Mouse (Mus musculus) embryonic facial prominence, embryonic 13.5 days (tissue): Measurements from ENCODE around the gene Fam98b. TPM values are rescaled to one million over a fixed set of nuclear protein-coding genes. Genes with fewer than 3 reads are reported as not detected.
A peak's percentile ranks its signal among the peaks of the same experiment; 100 is the strongest.

Experiments
- ATAC-seq: fragments of 200-750 bp; cut with Nextera tagmentation; 2 replicates; pipeline ENCODE4 v1.8.0; 2017; ENCODE audit warnings: low read depth; ENCODE audit not compliant: insufficient number of reproducible peaks, insufficient read depth, low FRiP score, low TSS enrichment
- H3K27ac ChIP-seq: fragments of 300-500 bp; sonication (generic); 2 replicates; pipeline ENCODE4 v1.5.1; 2015; ENCODE audit warnings: moderate library complexity, mild to moderate bottlenecking, inconsistent platforms
- H3K27me3 ChIP-seq: fragments of 300-500 bp; sonication (generic); 2 replicates; pipeline ENCODE4 v1.6.1; 2015; ENCODE audit warnings: mild to moderate bottlenecking, inconsistent platforms
- H3K36me3 ChIP-seq: fragments of 300-500 bp; sonication (generic); 2 replicates; pipeline ENCODE4 v1.6.1; 2015; ENCODE audit warnings: mild to moderate bottlenecking, inconsistent platforms
- H3K4me1 ChIP-seq: fragments of 300-500 bp; sonication (generic); 2 replicates; pipeline ENCODE4 v1.6.1; 2015; ENCODE audit warnings: inconsistent platforms
- H3K4me2 ChIP-seq: fragments of 300-500 bp; sonication (generic); 2 replicates; pipeline ENCODE4 v1.6.1; 2015; ENCODE audit warnings: moderate library complexity, mild to moderate bottlenecking, inconsistent platforms
- H3K4me3 ChIP-seq: fragments of 300-500 bp; sonication (generic); 2 replicates; pipeline ENCODE4 v1.5.1; 2015; ENCODE audit warnings: mild to moderate bottlenecking, inconsistent platforms
- H3K9ac ChIP-seq: fragments of 300-500 bp; sonication (generic); 2 replicates; pipeline ENCODE4 v1.6.1; 2015; ENCODE audit warnings: mild to moderate bottlenecking, inconsistent platforms
- H3K9me3 ChIP-seq: fragments of 300-500 bp; sonication (generic); 2 replicates; pipeline ENCODE4 v1.6.1; 2016; ENCODE audit warnings: inconsistent platforms
- WGBS: fragments of 180-500 bp; shearing (Covaris S2); methylation state at CpG from one replicate; pipeline ENCODE4 v1.1.7; 2015; ENCODE audit warnings: mixed read lengths; 5-methylcytosine and 5-hydroxymethylcytosine counted together
- polyA plus RNA-seq: library from polyadenylated mRNA; unstranded; fragments of >200 nt; fragmentation: Nextera tagmentation; extraction: Ambion mirVana; gene quantifications from 2 replicates; pipeline ENCODE4 v1.2.1, GENCODE M21; 2015

Gene Fam98b
- polyA plus RNA-seq, 1 experiment from 2014 or later, result 17.6 TPM

GRCm38 (mm10) chr2:117304941-117305340 is 55.4 kb downstream of the Fam98b start:
- Histone ChIP-seq H3K27ac (no peak overlapping the region), H3K36me3 (no peaks in the 10 kb centered on the region), H3K4me1 (0 out of 2 replicates have a peak, but pooled peaks cover 4% of the 10 kb centered on the region), H3K4me3 (no peak overlapping the region), H3K9ac (no peak overlapping the region), H3K9me3 (no peaks in the 10 kb centered on the region), H3K4me2 (no peak overlapping the region), H3K27me3 (no peaks in the 10 kb centered on the region)
- ATAC-seq, result no peak
- 85% methylated on average over 5 of the region's 5 CpGs for WGBS

DNA sequence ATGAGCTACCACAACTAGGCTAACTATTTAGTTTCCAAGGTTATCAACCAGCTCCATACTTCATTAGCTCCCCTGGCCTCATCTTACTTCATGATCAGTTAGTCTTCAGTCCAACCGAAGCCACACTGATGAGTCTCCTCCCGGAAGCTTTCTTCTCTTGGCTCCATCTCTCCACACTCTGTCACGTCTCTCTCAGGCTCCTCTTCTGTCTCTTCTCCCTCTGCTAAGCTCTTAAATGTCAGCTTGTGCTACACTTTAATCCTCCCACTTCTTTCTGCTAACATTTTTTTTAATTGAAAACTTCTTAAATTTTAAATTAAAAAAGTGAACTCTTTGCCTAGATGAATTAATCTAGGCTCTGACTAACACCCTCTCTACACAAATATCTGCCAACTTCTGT is 58.4 kb downstream of the Fam98b start:
- 85% methylated on average over 3 of the region's 3 CpGs for WGBS
- no peaks in the 10 kb centered on the region for H3K9me3 ChIP-seq
- no peaks in the 10 kb centered on the region for H3K27me3 ChIP-seq
- no peak overlapping the region for H3K27ac ChIP-seq
- H3K4me3 ChIP-seq, result no peak overlapping the region
- ATAC-seq, result no peak
- H3K4me1 ChIP-seq, result 0 out of 2 replicates have a peak, but pooled peaks cover 4% of the 10 kb centered on the region
- H3K4me2 ChIP-seq, result no peak overlapping the region
- H3K36me3 ChIP-seq, result no peaks in the 10 kb centered on the region
- H3K9ac ChIP-seq, result no peak overlapping the region

GRCm38 (mm10) chr2:117309046-117309445 is 59.5 kb downstream of the Fam98b start:
- H3K9me3 ChIP-seq, result no peaks in the 10 kb centered on the region
- H3K4me2 ChIP-seq, result no peak overlapping the region
- WGBS, result 85% methylated on average over 2 of the region's 2 CpGs
- H3K36me3 ChIP-seq, result no peaks in the 10 kb centered on the region
- H3K27ac ChIP-seq, result no peak overlapping the region
- H3K9ac ChIP-seq, result no peak overlapping the region
- ATAC-seq, result no peak
- 0 out of 2 replicates have a peak, but pooled peaks cover 4% of the 10 kb centered on the region for H3K4me1 ChIP-seq
- H3K27me3 ChIP-seq, result no peaks in the 10 kb centered on the region
- H3K4me3 ChIP-seq, result no peak overlapping the region

GRCm38 (mm10) chr2:117311349-117311748 is 61.8 kb downstream of the Fam98b start:
- Histone ChIP-seq H3K9me3 (no peaks in the 10 kb centered on the region), H3K27ac (no peak overlapping the region), H3K4me1 (0 out of 2 replicates have a peak, but pooled peaks cover 4% of the 10 kb centered on the region), H3K9ac (no peak overlapping the region), H3K36me3 (no peaks in the 10 kb centered on the region), H3K4me3 (no peak overlapping the region), H3K4me2 (no peak overlapping the region), H3K27me3 (no peaks in the 10 kb centered on the region)
- no peak for ATAC-seq
- WGBS, result 44% methylated on average over 1 of the region's 1 CpGs

DNA sequence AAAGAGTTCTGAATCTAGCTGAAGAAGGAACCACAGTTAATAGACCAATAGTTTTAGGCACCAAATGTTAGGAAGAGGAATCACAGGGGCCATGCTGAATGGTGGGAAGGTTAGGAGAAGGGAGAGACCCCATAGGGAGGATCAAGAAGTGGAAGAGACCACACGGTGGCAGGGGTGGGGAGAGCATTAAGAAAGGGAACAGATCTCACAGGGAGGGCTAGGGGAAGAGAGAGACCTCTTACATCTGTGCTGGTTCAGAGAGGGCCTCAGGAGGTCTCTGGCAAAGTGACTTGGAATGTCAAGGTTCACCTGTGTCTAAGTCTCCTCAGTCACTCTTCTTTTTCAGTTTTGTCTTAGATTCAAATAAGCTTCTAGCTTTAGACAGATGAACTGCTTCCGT is 62.5 kb downstream of the Fam98b start:
- H3K27me3 ChIP-seq, result no peaks in the 10 kb centered on the region
- H3K27ac ChIP-seq, result peak overlapping the region; percentile 39; the same call in 1 of the 2 replicates
- H3K4me2 ChIP-seq, result no peak overlapping the region
- WGBS, result 40% methylated on average over 2 of the region's 2 CpGs
- no peak overlapping the region for H3K9ac ChIP-seq
- ATAC-seq, result no peak
- H3K4me1 ChIP-seq, result 0 out of 2 replicates have a peak, but pooled peaks cover 4% of the 10 kb centered on the region
- H3K9me3 ChIP-seq, result 0 out of 2 replicates have a peak, but pooled peaks cover 5% of the 10 kb centered on the region
- no peaks in the 10 kb centered on the region for H3K36me3 ChIP-seq
- H3K4me3 ChIP-seq, result no peak overlapping the region

- Histone ChIP-seq H3K27me3 (no peaks in the 10 kb centered on the region), H3K27ac (0 out of 2 replicates have a peak overlapping the region, but pooled peaks have one; percentile 39), H3K4me1 (0 out of 2 replicates have a peak, but pooled peaks cover 4% of the 10 kb centered on the region), H3K36me3 (no peaks in the 10 kb centered on the region), H3K4me2 (0 out of 2 replicates have a peak overlapping the region, but pooled peaks have one; percentile 10), H3K9ac (no peak overlapping the region), H3K4me3 (no peak overlapping the region), H3K9me3 (peaks cover 8% of the 10 kb centered on the region; the same call in 1 of the 2 replicates)
- WGBS, result 60% methylated on average over 7 of the region's 7 CpGs
- ATAC-seq, result no peak
Observed at GRCm38 (mm10) chr2:117312441-117312895, 62.9 kb downstream of the Fam98b start.

DNA sequence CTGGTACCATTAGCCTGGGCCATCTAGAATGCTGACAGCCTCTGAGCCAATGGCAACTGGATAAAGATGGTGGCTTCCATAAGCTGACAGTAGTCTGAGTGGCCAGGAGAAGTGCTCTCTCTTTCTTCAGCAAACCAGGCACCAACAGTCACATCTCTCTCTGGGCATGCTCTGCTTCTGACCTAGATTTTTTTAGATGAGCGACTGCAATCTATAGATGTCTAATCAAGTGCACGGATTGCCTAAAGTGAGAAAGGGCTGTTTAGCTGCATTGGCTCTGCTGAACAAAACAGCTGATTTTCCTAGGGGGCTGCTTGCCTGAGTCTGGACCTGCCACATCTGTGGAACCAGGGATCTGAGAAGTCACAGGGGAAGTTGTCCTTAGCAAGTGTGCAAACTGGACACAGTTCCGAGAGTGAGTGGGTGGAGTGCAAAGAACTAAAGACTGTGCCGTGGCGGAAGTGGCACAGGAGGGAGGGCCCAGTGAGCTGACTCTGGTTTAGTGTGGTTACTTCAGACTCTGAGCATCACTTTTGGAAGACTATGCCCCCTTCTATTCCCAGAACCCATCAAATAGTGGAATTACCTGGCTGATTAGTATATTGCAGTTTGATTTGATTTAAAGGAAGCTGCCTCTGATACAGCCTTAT is 64.2 kb downstream of the Fam98b start:
- 88% methylated on average over 5 of the region's 5 CpGs for WGBS
- Histone ChIP-seq H3K36me3 (no peaks in the 10 kb centered on the region), H3K9me3 (peaks cover 8% of the 10 kb centered on the region; the same call in 1 of the 2 replicates), H3K4me1 (0 out of 2 replicates have a peak, but pooled peaks cover 4% of the 10 kb centered on the region), H3K4me3 (no peak overlapping the region), H3K27ac (no peak overlapping the region), H3K9ac (no peak overlapping the region), H3K27me3 (no peaks in the 10 kb centered on the region), H3K4me2 (no peak overlapping the region)
- no peak for ATAC-seq

DNA sequence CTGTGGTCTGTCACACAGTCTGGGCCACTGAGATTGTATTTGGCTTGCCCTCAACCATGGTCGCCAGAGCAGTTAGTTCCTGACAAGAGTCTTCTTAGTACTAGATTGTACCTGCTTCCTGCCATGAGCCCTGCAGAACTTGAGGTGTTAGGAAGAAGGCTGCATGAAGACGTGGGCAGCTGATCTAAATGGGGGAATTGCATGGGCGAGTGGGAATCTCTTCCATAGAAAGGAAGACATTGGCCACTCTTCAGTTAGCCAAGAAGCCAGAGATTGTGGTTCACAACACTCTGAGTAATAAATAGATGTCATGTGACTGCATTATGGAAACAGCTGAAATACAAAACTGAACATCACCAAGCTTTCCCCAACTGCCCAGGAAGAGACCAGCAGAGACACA is 69.5 kb downstream of the Fam98b start:
- Histone ChIP-seq H3K9ac (no peak overlapping the region), H3K9me3 (peaks cover 8% of the 10 kb centered on the region; the same call in 1 of the 2 replicates), H3K36me3 (no peaks in the 10 kb centered on the region), H3K4me2 (no peak overlapping the region), H3K27ac (no peak overlapping the region), H3K4me3 (no peak overlapping the region), H3K4me1 (no peaks in the 10 kb centered on the region), H3K27me3 (no peaks in the 10 kb centered on the region)
- WGBS, result 80% methylated on average over 3 of the region's 3 CpGs
- ATAC-seq, result no peak

Other genes with a start within 250 kb of the Fam98b start
- 13.6 and 20.7 TPM in 2 replicates for gene Spred1, start 128.4 kb upstream of the Fam98b start, polyA plus RNA-seq
- 1.1 and 1.2 TPM in 2 replicates for gene Rasgrp1, start 93.3 kb downstream of the Fam98b start, polyA plus RNA-seq